Mouse (Mus musculus): ENCODE data around the gene Zfp598. TPM values are rescaled to one million over a fixed set of nuclear protein-coding genes. Genes with fewer than 3 reads are reported as not detected.
"Not testable (repeated sequence)": the region's sequence is repeated elsewhere in the genome, so short reads cannot be mapped to it uniquely, and the experiment has no call there.

The Zfp598 gene
- total RNA-seq, 2 experiments from 2014 or later, result 16.4 to 17.2 TPM

DNA sequence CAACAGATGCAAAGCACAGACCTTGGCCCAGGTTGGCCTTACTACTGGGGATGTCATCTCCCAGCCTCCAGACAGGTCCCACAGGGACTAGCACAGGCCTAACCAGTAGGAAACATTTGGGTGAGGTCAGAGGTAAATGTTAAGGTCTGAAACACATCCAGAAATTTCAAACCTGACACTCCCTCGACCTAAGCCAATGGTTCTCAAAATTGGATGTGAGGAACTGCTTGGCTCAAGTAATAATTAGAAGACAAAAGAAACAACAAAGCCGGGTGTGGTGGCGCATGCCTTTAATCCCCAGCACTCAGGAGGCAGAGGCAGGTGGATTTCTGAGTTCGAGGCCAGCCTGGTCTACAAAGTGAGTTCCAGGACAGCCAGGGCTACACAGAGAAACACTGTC lies 23.1 kb upstream of the Zfp598 start:
- no peak for DNase-seq

DNA sequence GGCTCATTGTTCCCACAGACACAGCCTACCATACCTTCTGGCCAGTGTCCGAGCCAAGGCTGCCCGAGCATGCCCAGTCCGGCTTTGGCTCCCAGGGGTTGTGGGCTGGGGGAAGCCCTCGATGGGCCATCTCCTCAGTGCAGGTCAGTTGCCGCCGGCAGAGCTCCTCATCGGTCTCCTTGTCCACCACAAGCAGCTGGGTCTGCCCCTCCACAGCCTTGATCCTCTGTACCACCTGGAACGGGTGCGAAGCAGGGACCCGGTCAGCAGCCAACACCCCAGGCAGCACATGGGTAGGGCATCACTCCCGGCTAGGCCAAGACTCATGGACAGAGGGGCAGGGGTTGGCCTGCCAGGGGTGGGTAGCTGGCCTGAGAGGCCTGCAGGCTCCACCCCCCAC lies 22.0 kb upstream of the Zfp598 start:
- peak in 1 of 2 experiments; percentile 32 for DNase-seq

DNA sequence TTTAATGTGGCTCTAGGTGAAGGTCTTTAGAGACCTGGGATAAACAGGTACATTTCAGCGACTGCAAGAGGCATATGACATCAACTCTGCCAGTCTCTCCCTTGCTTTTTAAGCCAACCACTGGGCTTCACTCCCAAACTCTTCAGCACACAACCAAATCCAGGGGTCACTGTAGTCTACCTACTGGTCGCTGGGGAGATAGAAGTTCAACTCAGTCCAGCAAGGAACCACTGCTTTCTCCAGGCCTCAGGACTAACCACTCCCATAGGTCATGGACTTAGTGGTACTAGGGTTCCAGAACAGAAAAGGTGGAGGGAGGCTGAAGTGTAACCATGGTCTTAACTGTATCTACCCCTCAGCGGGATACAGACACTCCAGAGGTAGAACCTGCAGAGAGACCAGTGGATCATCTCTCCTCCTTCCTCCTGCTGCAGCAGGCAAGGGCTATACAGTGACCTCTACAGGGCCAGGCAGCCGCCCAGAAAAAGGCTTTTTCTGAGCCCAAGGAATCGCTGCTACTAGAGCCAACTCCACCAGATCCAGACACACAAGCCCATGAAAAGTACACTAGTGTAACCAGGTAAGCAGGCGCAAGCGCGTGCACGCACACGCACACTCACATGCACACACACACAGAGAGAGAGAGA lies 20.6 kb upstream of the Zfp598 start:
- peak in 1 of 2 experiments; percentile 30 for DNase-seq

DNA sequence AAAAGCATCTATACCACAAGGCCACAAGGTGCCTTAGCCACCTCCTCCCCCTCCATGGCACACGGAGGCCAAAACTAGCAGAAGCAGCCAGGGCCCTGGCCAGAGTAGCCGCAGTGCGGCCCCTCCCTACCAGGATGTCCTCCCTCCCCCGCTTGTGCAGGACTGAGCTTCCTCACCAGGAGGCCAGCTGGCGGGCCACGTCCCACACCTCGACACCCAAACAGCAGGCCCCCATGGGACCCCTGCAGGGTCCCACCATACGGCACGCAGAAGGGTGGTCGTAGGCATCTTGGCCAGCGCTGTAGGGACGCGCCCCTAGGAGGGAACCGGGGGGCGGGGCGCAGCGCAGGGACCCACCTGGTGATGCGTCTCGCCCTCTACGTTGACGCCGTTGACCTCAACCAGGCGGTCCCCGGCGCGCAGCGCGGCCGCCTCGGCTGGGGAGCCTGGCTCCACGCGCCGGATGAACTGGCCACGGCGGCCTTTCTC lies 19.9 kb upstream of the Zfp598 start:
- DNase-seq, result peak; percentile 78 to 84

DNA sequence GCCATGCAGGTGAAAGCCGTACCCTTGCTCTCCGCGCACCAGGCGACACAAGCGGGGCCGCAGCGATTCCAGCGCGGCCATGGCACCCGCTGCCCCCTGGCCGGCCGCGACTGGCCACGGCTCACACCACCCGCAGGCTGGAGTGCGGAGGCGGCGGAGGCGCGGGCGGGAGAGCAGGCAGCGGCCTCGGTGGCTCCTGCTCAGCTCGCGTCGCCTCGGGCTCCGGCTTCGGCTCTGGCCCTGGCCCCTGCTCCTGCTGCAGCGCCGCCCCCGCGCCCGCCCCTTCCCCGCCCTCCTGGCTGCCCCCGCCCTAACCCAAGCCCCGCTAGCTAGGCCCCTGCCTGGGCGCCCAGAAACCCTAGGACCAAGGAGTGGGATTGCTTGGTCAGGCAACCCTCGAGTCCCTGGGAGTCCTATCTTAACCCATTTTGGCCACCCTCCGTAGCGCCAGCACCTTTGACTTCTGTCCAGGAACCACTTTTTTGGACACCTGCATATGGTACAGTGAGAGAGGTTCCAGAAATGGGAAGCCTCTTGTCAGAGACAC lies 19.3 kb upstream of the Zfp598 start, which contains the start of gene Slc9a3r2:
Slc9a3r2 (minus strand) TSS at position 258 of the 547 bp plus-strand sequence.
- DNase-seq, result peak; percentile 77 to 80

DNA sequence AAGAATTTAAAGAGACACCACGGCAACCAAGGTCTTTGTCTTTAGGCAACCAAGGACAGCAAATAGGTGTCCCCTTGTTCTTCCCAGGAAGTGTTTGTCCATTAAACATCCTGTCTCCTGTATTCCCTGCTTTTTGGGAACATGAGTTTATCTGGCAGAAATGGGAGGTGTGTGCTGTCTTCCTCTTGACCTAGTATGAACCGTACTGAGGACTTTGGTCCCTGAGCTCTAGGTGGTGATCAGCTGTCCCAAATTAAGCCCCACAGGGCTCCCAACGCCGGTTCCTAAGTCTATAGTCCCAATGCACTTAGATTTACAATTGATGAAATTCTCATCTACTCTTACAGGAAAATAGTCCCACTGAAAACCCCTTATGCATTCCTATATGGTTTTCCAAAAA lies 18.7 kb upstream of the Zfp598 start:
- DNase-seq, result no peak

DNA sequence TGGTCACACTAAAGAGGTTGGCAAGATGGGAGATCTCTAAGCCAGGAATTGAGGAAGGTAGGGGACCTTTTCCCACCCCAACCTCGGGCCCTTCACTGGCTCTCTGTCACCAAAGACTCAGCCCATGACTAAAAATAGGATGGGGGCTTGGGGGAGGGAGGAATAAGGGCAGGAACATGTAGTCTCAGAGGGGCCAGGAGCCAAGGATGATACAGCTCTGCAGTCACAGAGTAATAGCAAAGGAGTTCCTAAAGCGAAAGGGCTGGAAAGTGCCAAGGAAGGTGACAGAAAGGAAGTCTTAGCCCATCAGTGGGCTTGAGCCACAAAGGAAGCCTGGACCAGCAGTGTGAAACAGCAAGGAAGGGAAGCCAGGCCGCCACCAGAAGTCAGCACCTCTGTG lies 17.7 kb upstream of the Zfp598 start:
- DNase-seq, result peak in 1 of 2 experiments; percentile 10

DNA sequence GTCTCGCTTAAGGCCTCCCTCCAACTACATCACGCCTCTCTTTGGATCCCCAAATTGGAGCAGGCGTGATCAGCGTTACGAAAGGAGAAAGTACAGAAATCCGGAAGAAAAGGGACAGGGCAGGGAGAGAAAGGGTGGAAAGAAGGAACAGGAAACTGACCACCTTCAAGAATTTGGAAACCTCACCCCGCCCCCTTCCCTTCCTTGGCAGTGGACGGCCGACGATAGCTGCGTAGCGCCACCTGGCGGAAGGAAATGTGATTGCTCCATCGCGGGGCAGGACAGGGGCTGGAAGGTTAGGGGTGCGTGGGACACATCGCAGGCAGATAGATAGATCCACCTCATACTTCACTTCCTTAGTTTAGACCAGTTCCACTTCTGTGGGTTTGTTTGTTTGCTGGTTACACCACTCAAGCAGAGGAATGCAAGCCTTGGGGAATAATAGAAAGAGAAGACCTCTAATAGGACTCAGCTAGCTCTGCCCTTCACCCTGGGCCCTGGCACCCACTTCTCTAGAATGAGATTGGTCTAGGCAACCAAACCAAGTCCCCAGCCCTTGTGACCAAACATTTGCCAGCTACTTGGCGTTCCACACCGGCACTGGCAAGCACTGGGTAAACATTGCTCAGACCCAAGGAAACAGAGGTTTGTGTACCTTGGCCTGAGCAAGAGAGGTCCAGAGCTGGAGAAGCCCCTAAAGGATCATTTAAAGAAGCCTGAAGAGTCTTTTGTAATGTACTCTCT lies 15.3 kb upstream of the Zfp598 start:
- peak; percentile 80 to 89 for DNase-seq

DNA sequence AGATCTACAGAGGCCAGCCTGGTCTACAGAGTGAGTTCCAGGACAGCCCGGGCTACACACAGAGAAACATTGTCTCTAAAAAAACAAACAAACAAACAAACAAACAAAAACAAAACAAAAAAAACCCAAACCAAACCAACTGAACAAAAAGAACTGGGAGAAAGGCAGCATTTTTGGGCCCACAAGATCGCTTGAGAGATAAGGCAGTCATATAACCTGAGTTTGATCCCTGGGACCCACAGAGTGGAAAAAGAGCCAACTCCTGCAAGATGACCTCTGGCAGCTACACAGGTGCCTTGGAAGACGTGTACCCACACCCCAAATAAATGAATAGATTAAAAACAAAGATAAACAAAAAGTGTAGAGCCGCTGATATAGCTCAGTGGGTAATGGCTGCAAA lies 14.5 kb upstream of the Zfp598 start:
- no peak for DNase-seq

DNA sequence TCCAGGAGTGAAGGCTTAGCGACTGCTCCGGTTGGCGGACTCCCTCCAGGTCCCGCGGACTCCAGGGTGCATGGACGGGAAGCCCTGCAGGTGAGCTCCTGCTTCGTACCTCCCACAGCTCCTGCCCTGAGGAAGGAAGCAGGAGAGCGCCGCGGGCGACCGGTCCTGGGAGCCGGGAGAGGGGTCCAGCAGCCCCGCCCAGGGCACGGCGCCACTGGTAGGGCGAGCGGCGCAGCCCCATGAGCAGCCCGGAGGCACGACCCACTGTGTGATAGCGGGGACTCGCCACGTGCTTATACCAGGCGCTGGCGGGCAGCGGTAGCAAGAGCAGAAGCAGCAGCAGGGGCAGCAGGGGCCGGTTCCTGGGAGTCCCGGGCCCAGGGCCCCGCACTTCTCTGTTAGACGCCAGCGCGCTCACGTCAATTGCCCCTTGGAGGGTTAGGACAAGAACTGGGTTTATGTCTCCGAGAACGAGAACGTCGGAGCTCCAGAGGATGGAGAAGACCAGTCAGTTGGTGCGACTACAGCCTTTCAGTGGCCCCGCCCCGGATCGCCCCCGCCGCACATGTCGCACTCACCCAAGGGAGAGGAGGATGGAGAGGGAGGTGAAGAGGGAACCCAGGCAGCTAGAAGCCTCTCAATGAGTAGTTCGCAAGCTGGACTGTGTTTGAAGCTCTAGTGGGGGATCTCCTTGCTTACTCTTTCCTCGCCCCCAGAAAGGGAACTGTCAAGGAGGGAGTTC lies 11.3 kb upstream of the Zfp598 start, which contains the start of gene Npw:
Npw (minus strand) TSS at position 441 of the 742 bp plus-strand sequence.
- no peak for DNase-seq

DNA sequence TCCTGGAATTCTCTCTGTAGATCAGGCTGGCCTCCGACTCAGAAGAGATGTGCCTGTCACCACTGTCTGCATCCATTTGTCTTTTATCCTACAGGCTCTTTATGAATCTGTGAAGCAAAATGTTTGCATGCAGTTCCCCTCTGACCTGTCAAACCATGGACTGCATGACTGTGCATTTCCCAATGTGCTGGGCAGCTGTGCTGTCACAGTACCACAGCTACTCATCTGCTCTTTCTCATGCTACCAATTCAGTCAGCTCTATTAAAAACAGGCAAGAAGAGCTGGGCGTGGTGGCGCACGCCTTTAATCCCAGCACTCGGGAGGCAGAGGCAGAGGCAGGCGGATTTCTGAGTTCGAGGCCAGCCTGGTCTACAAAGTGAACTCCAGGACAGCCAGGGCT lies 2.5 kb upstream of the Zfp598 start:
- not testable (repeated sequence) for DNase-seq

DNA sequence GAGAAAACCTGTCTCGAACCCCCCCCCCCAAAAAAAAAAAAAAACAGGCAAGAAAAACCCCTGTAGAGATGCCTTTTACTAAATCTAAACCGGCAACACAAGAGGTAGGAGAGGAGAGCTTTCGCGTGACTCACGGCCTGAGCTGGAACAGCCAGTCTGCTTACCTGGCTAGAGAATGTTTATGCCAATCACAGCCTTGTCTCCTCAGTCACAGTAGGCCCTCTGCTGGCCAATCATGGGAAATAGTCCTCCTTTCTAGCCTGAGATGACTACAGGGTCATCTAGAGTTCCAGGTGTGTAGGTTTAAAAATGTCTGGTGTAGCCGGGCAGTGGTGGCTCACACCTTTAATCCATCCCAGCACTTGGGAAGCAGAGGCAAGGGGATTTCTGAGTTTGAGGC lies 2.1 kb upstream of the Zfp598 start:
- peak; percentile 74 to 79 for DNase-seq

DNA sequence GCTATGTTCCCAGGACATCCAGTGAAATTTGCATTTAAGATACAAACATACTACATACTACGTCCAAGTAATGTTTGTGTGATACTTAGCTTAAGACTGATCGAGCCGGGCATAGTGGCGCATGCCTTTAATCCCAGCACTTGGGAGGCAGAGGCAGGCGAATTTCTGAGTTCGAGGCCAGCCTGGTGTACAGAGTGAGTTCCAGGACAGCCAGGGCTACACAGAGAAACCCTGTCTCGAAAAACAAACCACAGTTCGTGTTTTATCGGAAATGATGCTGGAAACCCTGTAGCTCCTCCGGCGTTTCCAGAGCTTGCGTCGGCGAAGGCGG lies 308 bp upstream of the Zfp598 start:
- DNase-seq, result not testable (repeated sequence)

DNA sequence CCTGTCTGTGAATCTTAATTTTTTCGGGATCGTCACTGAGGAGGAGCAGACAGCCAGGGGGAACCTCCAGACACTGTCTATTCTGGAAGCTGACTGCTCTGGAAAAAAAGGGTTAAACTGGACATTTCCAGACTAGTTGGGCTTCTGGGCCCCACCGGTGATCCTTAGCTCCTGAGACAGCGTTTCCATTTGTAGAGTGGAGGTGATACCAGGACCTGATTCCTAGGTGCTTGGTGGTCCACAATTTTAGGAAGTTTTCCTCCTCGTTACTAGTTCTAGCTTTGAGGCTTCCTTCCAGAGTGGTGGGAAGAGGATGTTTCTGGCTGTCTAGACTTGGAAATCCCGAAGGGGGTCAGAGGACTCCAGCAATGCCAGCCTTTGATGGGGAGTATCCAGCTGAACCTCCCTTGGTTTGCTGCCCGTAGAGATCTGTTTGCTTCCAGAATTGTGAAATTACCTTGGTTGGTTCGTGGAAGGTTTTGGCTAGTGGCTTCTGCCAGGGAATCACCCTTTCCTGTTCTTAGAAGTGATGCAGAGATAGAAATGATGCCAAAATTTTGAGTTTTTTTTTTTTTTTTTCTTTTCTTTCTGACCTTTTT lies 858 bp downstream of the Zfp598 start:
- no peak for DNase-seq

DNA sequence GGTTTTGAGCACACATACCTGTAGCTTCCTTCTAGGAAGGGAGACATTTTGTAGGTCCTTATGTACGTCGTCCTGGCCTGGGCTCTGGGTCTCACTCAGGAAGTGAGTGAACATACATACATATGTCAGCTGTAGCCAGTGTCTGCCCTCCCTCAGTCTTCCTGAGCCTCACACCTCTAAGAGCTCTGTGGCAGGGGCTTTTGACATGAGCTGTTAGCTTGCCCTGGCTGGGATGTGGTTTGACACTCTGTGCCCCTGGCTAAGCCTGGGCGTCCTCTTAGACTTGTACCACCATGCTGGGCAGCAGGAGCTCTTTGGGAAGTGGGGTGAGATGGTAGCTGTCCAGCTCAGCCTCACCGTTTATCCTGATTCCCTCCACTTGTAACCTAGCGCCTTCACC lies 1.9 kb downstream of the Zfp598 start:
- no peak for DNase-seq

DNA sequence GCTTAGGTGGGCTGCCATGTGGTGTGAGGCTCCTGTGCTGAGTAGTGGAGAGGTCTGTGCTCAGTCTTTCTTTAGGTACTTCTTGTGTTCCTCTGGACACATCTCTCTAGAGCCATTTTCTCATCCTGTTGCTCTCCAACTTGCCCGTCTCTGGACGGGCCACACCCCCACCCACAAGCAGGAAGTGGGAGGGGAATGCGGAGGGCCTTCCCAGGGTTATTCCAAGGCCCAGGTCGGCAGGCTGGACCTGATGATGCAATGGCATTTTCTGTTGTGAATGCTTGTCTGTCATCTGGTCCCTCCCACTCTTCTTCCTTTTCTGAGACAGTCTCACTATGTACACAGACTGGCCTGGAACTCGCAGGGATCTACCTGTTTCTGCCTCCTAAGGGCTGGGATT lies 2.7 kb downstream of the Zfp598 start:
- DNase-seq, result peak; percentile 60 to 82

DNA sequence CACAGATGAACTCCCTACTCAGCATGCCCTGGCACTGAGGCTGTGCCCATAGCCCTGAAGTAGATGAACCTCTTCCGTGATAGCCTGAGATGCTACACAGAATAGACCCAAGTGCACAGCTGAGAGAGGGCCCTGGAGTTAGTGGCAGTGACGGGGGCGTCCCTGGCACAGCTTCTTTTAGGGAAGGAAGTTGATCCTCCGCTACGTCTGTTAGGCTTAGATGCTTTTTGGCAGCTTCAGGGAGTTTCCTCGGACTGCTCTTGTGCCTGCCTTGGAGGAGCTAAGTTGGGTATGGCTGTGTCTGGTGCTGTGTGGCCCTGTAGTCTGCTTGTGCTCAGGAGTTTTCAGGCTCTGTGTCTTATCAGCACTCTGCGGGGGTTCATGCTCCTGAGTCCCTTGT lies 4.8 kb downstream of the Zfp598 start:
- no peak for DNase-seq

DNA sequence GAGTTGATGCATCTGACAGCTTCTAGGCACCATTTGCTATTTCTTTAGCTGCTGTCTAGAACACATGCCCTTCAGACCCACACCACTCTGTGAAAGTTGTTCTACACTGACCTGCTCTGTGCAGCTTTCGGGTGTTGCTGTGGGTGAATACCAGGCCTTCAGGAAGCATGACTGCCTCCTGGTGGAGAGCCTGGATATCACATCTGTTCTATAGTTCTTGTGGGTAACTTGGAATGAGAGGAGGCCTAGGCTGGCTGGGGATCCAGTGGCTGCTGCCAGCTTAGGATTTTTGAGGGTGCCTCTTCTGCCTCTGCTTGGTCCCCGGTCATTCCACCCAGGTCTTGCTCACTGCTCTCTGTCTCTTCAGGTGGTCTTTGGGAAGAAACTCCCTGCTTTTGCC lies 6.7 kb downstream of the Zfp598 start:
- peak; percentile 59 to 81 for DNase-seq

DNA sequence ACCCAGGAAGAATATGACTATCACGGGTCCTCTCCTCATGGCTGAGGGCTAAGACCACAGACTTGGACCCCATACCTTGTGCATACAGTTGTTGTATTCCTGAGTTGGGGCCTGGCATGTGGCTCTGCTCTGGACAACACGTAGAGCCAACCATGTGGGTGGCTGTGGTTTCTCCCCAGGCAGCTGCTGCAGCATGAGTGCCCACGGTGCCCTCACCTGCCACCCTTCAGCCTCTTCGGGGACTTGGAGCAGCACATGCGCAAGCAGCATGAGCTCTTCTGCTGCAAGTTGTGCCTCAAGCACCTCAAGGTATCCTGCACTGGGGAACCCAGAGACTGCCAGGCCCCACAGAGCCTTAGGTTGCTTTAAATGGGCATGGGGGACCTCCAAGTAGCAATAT lies 7.4 kb downstream of the Zfp598 start:
- no peak for DNase-seq

DNA sequence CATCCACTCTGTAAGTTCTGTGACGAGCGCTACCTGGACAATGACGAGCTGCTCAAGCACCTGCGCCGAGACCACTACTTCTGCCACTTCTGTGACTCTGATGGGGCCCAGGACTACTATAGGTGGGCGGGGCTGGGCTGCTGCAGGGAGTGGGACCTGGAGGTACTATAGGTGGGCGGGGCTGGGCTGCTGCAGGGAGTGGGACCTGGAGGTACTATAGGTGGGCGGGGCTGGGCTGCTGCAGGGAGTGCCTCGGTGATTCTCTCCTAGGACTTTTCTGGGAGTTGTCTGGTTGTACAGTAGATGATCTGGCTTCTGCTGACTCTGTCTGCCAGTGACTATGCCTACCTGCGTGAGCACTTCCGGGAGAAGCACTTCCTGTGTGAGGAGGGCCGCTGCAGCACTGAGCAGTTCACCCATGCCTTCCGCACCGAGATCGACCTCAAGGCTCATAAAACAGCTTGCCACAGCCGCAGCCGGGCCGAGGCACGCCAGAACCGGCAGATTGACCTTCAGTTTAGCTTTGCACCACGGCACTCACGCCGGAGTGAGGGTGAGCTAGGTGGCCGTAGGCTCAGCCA lies 8.1 kb downstream of the Zfp598 start:
- DNase-seq, result no peak

DNA sequence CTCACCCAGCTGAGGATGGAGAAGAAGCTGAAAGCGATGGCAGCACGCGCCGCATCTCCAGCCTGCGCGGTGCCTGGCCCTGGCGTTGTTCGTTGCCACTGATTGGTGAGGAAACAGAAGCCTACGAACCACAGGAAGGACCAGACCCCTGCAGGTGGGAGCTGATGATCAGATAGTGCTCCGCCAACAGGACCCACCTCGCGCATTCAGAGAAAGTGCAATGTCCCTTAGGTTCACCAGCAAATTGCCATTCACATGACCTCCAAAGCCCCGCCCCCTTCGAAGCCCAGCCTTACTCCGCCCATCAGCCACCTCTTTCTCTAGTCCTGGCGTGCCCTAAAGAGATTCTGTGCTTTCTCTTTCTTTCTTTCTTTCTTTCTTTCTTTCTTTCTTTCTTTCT lies 17.0 kb downstream of the Zfp598 start:
- peak in 1 of 2 experiments; percentile 28 for DNase-seq

DNA sequence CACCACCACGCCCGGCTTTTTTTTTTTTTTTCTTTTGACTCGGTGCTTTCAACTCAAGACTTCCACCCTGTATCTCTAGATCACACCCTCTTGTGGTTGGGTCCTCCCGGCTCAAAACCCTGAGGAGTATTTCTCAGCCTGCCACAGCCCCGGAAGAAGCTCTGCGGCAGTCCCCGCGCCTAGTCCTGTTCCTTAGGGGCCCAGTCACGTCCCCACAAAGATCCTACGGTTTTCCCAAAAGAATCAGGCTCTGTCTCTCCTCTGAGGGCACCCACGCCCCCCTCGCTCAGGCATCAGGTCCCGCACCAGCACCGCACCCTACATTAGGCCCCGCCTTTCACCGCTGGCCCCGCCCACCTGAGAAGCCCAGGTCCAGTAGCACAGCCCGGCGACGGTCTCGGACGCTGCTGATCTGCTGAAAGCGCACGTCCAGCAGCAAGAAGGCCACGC lies 17.7 kb downstream of the Zfp598 start:
- peak; percentile 63 to 64 for DNase-seq

Data from heart, adult 18-20 months (tissue).